Mouse (Mus musculus) testis, postnatal 10 days (tissue): ENCODE data around the gene Crip1.
"Not testable (repeated sequence)": the region's sequence is repeated elsewhere in the genome, so short reads cannot be mapped to it uniquely, and the experiment has no call there.

Experiments
- DNase-seq: peaks from one replicate; pipeline ENCODE4 v3.0.0; 2021; ENCODE audit warnings: low spot score

The Crip1 gene

GRCm38 (mm10) chr12:113185442-113186291 is 39.6 kb downstream of the Crip1 start, which contains the start of gene Tmem121:
Gene Tmem121 (plus strand): TSS chr12:113185930.
- DNase-seq, result no peak

GRCm38 (mm10) chr12:113186326-113187010 is 40.4 kb downstream of the Crip1 start:
- no peak for DNase-seq

DNA sequence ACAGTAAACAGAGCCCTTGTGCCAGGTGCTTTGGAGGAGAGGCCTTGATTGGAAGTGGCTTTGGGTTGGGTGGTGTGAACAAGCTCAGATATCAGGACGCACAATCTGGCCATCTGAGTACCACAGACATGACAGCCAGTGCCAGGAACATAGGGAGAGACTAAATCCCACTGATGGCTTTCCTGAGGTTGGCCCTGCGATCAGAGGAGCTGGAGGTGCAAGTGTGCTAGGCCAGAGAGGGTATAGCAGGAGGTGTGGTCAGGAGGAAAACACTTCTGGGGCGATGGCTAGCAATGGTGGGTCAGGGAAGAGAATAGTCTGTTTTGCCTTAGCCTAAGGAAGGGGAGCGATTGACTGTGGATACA is 40.9 kb downstream of the Crip1 start:
- peak; percentile 26 for DNase-seq

- DNase-seq, result peak; percentile 85
Observed at GRCm38 (mm10) chr12:113187584-113188295, 41.6 kb downstream of the Crip1 start.

GRCm38 (mm10) chr12:113188349-113189055 is 42.4 kb downstream of the Crip1 start:
- DNase-seq, result peak; percentile 37

- DNase-seq, result no peak
Observed at GRCm38 (mm10) chr12:113193423-113193822, 47.3 kb downstream of the Crip1 start.

DNA sequence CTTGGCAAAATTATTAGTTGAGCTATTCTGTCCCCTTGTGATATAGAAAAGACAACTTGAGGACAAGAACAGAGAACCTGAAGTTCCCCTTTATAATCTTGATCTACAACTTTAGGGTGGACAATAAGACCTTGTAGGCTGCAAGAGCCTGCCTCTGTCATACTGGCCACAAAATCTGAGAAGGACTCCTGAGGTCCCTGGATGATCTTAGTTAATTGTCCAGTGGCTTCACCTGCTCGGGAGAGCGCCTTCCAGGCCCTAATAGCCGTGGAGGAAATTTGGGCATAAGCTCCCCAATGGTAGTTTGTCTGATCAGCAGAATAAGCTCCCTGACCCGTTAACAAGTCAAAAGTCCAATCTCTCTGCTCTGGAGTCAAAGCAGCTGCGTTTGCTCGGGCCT is 53.0 kb downstream of the Crip1 start:
- not testable (repeated sequence) for DNase-seq

GRCm38 (mm10) chr12:113201301-113201700 is 55.2 kb downstream of the Crip1 start:
- DNase-seq, result peak; percentile 37

GRCm38 (mm10) chr12:113202008-113202407 is 55.9 kb downstream of the Crip1 start:
- peak; percentile 74 for DNase-seq
